Mouse (Mus musculus) heart, postnatal 36 days (tissue): ENCODE data around the gene Sema4a. TPM values are rescaled to one million over a fixed set of nuclear protein-coding genes. Genes with fewer than 3 reads are reported as not detected.
"Not testable (repeated sequence)": the region's sequence is repeated elsewhere in the genome, so short reads cannot be mapped to it uniquely, and the experiment has no call there.

Experiments used
- DNase-seq, 2 experiments: peaks; one replicate each; pipeline ENCODE4 v3.0.0; 2021 to 2022
- intact Hi-C: fragments of 180-260 bp; cut with DNase I; formaldehyde crosslinking; loops from one replicate; pipeline ENCODE4 v1.15.1; 2025
- total RNA-seq, 2 experiments: library from RNA; stranded (reverse); gene quantifications; 2 replicates each; pipeline ENCODE4 v1.2.3; 2021

Sema4a gene
- total RNA-seq, 2 experiments from 2014 or later: 3.1 to 3.6 TPM

DNA sequence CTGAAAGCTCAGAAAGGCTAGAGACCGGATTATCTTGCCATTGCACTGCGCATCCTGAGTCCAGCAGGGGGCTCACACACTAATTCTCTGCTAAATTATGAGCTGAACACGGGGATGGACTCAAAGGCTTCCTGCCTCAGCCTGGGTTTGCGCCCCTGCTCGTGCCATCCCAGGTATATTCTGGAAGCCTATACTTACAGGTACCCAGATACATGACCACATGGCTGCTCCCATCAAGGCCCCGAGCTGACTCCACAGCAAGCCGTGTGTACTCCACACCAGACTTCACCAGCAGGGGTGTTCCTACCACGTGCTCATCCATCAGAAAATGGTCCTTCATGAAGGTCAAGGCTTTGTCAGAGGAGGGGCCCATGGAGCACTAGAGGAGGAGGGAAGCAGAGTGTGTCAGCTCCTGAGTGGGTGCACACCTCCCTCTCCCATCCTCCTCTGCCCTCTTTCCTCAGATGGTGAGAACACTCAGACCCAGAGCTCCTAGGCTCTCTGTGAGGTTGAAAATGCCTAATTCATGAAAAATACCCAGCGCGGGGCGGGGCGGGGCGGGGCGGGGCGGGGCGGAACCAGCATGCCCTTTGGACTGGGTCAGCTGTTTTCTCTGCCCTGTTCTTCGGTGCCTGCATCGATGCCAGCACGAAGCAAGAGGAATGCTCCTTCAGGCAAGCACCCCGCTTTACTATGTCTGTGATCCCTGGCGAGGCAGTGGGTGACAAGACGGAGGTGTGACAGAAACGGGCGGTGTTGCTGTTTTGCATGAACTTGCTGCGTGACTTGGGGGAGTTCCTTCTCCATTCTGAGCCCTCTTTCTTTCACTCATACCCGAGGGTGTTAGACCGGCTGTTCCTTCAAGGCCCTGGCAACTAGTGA lies 20.2 kb downstream of the Sema4a start:
- intact Hi-C loops: loop anchor here (2.0 kb wide), 1 partner anchor 26 kb away; no protein-coding TSS in a partner anchor

DNA sequence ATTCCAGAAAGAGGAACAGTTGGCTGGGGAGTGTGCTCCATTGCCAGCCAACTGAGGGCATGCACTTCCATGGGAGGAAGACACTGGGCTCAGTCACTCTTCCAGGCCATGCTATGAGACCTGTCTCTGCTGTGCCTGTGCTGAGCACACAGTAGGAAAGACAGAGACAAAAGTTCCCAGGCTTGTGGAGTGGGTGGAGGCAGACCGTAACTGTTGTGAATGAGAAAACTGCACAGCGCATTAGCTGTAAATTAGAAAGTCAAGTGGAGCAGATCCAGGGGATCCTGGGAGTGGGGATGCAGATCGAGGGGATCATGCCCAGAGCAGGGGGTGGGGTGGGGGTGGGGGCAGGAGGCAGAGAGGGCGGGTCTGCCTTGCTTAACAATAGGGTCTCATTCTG lies 21.4 kb downstream of the Sema4a start:
- DNase-seq: no peak
- intact Hi-C loops: loop anchor here (2.0 to 5.0 kb wide), 2 partner anchors 21 to 38 kb away; partner anchors contain the start of gene Sema4a

More for the DNA sequence above, 20.2 kb downstream of the Sema4a start:
- peak in 1 of 2 experiments; percentile 37 for DNase-seq

DNA sequence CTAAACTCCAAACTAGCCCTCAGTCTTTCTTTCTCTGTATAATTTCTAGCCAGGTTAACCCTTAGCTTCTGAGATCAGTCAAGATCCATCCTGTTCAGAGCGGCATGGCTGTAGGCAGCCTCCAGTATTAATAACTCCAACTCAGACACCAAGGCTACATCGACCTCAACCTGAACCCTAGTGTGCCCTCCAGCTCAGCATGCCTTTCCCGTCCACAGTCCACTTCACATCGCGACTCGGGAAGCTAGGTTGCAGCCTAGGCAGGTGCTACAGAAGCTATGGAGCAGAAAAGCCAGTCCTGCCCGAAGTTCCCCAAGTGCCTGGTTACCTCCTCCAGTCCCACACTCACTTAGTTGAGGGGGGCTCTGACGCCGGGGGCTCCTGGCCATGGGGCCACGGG lies 23.5 kb downstream of the Sema4a start:
- DNase-seq: no peak
- intact Hi-C loops: loop anchor here (5.0 kb wide), 1 partner anchor 40 kb away; no protein-coding TSS in a partner anchor

DNA sequence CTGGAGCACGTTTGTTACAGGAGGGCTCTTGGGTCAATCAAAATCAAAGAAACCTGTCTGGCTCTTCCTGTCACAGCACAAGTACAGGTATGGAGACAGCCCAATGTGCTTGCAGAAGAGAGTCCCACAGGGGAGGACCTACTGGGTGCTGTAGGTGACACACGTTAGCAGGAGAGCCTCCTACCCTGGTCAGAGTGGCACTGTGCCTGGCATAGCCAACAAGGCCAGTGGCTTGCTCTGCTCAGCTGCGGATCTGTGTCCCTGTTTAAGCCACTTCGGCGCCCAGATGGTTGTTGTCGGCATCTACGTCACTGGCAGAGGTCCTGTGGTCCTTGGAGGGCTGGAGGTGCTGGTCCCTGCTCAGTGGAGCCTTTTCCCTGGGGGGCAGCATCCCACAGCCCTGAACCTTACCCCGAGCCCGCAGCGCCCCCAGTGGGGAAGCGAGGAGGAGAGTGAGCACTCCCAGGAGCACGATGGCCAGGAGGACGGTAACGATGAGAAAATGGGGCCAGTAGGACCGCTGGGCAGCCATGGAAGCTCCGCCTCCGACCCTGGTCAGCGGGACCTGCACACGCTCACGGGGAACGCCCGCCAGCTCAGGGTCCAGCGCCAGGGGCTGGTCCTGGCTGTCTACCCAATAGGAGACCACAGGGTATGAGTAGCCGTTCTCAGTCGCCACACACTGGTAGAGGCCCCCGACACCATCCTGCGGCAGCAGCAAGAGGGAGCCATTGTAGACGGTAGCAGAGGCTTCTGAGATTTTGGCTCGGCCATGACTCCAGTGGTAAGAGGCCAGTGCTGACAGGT lies 24.4 kb downstream of the Sema4a start:
- intact Hi-C loops: loop anchor here (5.0 kb wide), 1 partner anchor 41 kb away; no protein-coding TSS in a partner anchor
- DNase-seq: peak in 1 of 2 experiments; percentile 49

DNA sequence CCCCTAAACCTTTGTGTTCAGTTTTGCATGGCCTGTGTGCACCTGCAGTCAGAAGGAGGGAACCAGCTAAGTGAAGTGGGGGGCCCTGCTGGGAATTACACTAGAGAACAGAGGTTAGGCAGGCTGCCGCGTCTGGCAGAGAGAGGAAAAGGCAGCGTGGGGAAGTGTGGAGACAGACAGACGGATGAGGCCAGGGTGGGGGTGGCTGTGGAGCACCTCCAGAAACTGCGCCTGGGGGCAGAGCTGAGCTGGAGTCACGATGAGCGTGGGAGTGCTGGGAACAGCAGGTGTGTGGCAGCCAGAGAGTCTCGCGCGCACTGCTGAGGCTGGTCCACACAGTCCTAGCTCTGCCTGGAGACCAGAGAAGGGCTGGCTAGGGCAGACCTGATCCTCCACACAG lies 25.5 kb downstream of the Sema4a start:
- no peak for DNase-seq
- intact Hi-C loops: loop anchor here (5.0 kb wide), 1 partner anchor 42 kb away; no protein-coding TSS in a partner anchor

DNA sequence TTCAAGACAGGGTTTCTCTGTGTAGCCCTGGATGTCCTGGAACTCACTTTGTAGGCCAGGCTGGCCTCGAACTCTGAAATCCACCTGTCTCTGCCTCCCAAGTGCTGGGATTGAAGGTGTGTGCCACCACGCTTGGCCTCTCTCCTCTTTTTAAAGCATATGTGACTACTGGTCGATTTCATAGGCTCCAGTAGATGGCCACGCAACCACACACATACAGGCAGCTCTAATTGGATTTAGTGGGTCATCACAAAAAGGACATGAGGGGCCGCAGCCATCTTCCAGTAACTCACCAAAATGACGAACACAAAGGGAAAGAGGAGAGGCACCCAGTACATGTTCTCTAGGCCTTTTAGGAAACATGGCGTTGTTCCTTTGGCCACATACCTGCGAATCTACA lies 32.3 kb downstream of the Sema4a start:
- DNase-seq, intact Hi-C loops: not testable (repeated sequence)

DNA sequence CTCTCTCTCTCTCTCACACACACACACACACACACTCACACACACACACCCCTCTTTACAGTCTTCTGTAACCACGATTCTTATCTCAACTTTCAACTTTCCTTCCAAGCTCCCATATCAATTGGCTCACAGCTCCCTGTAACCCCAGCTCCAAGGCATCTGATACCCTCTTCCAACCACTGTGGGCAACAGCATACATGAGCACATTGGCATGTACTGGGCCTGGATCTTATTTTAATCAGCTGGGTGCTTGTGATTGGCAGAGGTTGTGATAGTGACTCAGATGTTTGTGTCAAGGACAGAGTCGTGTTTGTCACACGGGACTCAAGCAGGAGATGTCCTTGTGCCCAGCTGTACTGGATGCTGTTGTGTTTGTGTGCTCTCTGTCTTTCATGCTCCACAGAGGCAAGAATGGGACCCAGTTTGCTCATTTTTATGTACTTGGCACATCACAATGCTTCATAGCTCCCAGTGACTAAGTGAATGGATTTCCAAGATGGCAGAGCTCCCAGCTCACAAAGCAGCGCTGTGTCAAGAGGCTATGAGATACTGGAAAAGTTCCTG lies 33.6 kb downstream of the Sema4a start:
- no peak for DNase-seq
- intact Hi-C loops: no loop called here

DNA sequence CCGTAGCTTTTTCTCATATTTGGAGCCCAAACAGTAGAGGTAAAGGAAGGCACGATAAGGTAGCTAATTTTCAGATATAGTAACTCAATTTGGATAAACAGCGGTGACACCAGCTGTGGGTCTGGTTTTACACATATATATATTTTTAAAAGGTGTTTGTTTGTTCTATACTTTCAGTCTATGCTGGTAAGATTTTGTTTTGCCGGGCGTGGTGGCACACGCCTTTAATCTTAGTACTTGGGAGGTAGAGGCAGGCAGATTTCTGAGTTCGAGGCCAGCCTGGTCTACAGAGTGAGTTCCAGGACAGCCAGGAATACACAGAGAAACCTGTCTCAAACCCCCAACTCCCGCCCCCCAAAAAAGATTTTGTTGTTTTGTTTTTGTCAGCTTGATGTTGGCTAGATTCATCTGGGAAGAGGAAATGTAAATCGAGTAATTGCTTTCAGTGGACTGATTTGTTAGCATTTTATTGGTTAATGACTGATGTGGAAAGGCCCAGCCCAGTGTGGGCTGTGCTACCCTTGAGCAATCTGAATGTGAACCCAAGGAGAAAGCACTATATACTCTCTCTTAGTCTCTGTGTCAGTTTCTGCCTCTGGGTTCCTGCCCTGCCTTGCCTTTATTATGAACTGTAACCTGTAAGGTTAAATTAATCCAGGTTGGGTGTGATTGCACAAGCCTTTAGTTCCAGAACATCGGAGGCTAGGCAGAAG lies 35.1 kb downstream of the Sema4a start:
- intact Hi-C loops: loop anchor here (2.0 kb wide), 1 partner anchor 15 kb away; the partner anchor contains the start of gene Pmf1
- no peak for DNase-seq

DNA sequence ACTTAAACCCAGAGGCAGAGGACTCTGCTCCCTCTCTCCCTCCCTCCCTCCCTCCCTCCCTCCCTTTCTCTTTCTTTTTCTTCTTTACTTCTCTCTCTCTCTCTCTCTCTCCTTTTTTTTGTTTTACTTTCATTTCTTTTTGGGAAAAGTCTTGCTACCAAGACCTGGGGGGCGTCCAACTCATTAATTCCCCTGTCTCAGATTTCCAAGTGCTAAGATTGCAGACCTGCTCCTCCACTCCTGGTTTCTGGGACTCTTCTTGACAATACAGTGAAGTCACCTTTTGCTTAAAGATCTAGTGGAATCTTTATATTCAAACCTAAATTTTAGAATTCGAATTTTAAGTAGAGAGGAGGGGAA lies 35.7 kb downstream of the Sema4a start:
- intact Hi-C loops: loop anchor here (2.0 kb wide), 1 partner anchor 15 kb away; the partner anchor contains the start of gene Pmf1
- no peak for DNase-seq

DNA sequence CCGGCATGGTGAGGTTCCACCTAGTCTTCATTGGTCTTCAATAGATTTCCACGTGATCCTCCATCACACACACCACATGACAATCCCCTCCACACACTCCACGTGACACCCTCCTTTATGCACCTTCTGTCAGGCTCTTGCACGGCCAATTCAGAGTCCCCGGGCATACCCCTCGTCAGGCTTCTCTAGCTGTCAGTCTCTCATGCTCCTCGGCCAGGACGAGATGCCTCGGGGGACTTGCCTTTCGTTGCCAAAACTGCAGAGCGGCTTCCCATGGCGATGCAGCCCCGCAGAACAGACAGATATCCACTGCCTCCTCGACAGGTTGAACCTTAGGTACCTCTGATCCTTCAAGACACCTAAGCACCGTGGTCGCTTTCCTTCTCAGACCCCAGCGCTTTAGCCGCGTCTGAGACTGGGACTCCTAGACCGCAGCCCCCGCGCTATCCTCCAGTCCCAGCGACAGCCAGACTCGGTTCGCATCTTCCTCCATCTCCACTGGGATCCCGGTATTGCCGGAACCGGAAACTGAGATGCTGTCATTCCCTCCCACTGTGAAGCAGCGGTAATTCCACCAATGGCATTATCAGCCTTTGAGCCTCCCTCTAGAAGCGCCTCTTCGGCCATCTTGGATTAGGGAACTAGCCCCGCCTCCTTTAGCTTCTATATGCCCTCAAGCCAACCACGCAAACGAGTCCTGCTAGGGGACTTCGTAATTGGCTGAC lies 36.2 kb downstream of the Sema4a start, which contains the start of gene Slc25a44:
Slc25a44 (minus strand) TSS at position 535 of the 725 bp plus-strand sequence.
- intact Hi-C loops: loop anchor here (2.0 kb wide), 1 partner anchor 14 kb away; the partner anchor contains the start of gene Pmf1
- DNase-seq: peak; percentile 93 to 96

DNA sequence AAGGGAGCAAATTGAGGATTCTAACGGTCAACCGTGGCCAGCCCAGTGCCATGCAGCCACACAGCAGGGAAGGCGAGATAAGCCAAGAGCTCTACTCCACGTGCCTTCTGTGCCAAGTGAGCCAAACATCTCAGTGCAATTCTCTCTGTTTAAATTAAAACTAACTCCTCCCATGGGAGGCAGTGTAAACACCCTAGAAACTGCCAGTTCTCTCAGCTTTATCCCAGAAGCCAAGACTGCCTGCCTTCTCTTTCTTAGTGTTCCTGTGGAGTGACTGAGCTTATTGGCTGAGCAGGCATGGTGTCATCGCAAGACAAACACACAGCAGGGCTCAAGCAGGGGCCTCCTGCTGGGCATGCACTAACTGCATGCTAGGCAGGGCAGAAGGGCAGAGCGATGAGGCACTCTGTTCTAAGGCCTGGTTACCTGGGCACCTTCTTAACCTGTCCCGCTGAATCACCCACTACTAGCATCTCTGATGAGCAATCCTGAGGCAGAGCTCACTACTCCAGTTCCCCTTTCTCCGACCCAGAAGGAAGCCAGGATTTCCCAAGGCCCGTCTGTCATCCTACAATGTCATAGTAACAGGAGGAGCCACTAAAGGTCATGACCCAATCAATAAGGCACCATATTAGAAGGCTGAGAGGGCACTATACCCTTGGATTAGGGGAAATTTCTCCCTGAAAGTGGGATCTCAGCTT lies 38.8 kb downstream of the Sema4a start:
- no peak for DNase-seq

DNA sequence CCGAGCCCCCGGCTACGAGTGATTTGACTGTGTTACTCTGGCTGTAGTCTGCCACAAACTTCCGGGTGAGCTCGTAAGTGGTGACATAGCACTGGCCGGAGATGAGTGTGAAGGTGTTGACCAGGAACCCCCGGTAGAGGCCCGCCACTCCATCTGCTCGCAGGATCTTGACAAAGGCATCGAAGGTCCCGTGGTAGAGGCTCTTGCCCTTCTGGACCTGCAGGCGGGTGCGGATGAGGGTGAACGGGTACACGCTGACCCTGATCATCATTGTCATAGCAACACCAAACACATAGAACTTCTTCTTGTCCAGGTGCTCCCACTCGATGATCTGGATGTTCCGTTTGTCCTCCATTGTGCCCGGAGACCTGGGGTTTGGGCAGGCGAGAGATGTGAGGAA lies 40.2 kb downstream of the Sema4a start:
- intact Hi-C loops: no loop called here
- DNase-seq: no peak

More for the DNA sequence above, 38.8 kb downstream of the Sema4a start:
- intact Hi-C loops: no loop called here

DNA sequence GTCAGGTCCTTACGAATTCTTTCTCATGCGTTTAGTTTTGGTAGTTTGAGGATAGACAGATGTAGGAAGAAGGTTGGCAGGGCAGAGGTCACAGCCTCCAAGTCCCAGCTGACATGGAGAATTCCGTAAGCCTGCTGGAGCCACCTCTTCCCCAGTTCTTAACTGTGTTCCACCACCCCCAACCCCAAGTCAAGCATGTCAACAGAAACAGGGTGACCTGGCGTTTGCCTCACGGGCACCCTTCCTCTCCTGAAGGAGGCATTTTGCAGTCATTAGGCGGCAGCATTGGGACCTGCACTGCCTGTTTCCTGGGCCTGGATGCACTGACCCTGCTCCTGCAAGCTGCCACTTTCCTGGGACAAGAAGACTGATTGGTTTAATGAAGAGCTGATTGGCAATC lies 43.0 kb downstream of the Sema4a start:
- no peak for DNase-seq
- intact Hi-C loops: no loop called here

DNA sequence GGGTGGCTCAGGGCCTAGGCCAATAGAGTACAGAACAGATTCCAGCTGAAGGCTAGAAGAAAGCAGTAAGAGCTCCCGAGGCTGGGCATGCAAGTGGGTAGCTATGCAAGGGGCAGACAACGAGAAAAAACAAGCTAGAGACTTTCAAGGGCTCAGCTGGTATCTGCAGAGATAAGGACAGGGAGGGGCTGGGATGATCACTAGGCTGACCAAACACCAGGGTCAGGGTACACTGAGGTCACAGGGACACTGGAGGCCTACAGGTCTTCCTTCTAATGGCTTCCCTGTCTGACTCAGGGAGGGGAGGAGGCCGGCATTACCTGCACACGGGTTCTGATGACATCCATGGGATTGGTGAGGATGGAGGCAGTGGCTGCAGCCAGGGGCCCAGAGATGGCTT lies 45.3 kb downstream of the Sema4a start:
- no peak for DNase-seq
- intact Hi-C loops: no loop called here

DNA sequence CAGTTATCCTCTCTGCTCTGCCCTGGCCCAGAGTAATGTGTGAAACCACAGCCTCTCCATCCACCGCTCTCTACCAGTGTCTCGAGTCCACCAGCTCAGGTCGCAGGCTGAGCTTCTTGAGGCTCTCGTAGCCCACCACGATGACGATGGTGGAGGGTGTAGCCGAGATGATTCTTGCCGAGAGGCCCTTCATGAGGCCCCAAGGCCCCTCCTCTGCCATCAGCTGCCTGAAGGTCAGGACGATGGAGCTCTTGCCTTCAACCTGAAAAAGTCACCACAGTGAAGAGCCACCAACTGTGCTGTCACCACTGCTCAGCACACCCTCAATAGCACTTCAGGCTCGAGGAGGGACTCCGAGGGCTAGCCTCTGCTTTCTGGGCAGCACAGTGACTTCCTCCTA lies 48.3 kb downstream of the Sema4a start:
- intact Hi-C loops: no loop called here
- no peak for DNase-seq

DNA sequence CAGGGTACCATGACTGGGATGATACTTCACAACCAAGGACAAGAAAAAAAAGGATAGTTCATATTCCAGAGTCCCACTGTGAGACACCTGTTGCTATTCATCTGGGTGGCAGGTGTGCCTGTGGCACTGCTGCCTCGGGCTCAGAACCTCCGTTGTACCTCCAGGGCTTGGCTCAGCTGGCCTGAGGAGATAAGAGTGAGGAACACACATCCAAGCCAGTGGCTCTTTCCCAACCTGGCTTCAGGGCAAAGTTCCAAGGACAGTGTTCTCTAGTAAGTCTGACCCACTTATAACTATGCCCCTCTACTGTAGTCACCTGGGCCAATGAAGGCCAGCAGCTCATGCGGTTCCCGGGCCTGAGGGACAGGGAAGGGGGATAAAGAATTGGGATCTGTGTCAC lies 49.3 kb downstream of the Sema4a start:
- DNase-seq: peak in 1 of 2 experiments; percentile 24
- intact Hi-C loops: loop anchor here (2.0 kb wide), 1 partner anchor 13 kb away; the partner anchor contains the start of gene Slc25a44

DNA sequence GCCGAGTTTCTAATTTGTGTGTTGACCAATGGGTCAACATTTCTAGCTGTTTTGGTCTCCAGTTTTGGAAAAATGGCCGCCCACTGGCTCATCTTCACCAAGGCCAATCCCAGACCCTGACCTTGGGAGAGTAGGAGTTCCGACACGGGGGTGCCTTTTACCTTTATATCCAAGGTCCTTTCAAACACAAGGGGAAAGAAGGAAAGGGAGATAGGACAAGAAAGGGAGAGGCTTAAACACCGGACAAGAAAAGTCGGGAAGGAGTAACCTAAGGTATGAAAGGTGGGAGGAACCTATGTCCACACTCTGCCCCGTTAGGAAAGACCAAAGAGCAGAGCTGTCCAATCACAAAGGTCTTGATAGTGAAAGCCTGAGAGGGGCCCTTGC lies 50.3 kb downstream of the Sema4a start:
- intact Hi-C loops: loop anchor here (2.0 kb wide), 1 partner anchor 14 kb away; the partner anchor contains the start of gene Slc25a44

More for the DNA sequence above, 50.3 kb downstream of the Sema4a start:
- no peak for DNase-seq
